Mouse (Mus musculus) kidney, postnatal 25 days (tissue): Measurements from ENCODE around the gene Gtf2ird1.
"Not testable (repeated sequence)": the region's sequence is repeated elsewhere in the genome, so short reads cannot be mapped to it uniquely, and the experiment has no call there.

Experiments
- DNase-seq, 2 experiments: peaks; one replicate each; pipeline ENCODE4 v3.0.0; 2021; ENCODE audit warnings: mixed read lengths in 2 of 2

Gene Gtf2ird1

DNA sequence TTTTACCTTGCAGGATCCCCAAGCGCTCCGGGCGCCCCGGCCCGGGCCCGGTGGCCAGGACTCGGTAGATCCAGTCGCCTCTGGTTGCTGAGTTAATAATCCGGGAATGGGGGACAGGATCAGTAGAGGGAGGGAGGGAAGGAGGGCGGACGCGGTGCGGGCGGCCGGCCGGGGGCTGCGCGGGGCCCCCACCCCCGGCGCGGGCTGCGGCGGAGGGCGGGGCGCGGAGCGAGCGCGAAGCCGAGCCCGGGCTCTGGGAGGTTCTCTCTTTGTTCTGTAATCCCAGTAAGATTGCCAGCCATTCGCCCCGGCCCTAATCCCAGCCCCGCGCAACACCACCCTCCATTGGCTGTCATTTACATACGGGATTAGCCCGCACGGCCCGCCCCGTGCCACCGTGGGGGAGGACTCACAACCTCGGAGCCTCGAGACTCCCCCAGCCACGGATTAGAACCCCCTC, at the start of gene Gtf2ird1:
Gtf2ird1 (minus strand) TSS at position 214 of the 460 bp plus-strand sequence.
- DNase-seq: peak; percentile 82 to 93

DNA sequence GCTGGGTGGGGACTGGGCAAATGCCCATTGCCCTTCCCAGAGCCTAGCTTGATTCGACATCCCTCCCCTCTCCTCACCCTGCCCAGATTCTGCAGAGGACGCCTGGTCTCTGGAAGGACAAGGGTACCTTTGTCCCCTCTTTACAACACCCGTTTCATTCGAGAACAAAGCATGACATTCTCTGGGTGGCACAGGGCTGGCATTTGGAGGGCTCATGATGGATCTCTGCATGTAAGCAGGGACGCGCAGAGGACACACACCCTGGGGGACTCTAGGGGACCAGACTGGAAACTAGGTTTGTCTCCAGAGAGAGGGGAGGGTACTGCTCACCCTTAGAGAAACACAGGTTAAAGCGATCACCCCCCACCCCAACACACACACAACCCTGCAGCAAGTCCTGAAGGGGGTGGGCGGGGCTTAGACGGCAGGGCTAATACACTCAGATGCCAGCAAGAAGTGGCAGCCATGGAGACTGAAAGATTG, 49.3 kb upstream of the Gtf2ird1 start:
- DNase-seq: no peak

DNA sequence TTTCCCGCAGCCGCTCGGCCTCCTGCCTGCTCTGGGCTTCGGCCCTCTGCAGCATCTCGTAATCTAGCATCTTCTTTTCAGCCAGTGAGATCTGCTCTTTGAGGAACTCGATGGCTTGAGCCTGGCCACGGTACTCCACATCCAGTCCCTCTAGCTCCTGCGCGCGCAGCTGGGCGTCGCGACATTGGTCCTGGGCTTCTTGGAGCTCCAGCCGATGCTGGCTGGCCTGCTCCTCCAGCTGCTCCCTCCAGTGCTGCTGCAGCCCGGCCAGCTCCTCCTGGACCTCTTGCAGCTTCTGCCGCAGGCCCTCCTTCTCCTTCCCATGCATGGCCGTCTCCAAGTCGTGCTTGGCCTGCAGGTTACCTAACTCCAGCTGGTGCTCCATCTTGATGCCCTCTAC, 46.1 kb upstream of the Gtf2ird1 start:
- peak in 1 of 2 experiments; percentile 37 for DNase-seq

DNA sequence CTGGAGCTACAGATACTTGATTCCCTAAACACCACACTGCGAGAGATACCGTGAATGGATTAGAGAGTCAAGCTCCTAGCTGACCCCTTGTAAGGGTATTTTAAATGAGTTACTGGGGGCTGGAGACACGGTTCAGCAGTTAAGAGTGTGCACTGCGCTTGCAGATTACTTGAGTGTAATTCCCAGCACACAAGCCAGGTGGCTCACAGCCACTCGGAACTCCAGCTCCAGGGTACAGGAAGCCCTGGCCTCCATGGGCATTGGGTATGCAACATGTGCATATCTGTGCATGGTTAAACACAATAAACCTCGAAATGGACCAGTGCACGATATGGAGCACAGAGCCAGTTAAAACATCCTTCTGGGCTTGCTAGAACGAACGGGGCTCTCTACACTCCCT, 44.9 kb upstream of the Gtf2ird1 start:
- peak; percentile 37 to 47 for DNase-seq

DNA sequence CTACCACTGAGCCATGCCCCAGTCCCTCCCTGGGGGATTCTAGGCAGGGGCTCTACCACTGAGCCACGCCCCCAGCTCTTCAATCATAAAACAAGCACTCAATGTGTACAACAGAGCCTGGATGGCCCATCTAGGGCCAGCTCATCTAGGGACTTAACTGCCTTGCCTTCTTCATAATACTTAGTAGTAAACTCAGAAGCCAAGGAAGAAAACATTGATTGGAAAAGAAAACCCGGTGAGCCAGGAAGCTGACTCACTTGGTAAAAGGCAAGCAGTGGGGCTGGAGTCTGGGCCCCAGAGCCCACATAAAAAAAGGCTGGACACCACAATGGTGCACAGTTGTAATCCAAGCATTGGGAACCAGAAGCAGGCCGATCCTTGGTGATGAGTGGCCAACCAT, 44.2 kb upstream of the Gtf2ird1 start:
- peak in 1 of 2 experiments; percentile 17 for DNase-seq

DNA sequence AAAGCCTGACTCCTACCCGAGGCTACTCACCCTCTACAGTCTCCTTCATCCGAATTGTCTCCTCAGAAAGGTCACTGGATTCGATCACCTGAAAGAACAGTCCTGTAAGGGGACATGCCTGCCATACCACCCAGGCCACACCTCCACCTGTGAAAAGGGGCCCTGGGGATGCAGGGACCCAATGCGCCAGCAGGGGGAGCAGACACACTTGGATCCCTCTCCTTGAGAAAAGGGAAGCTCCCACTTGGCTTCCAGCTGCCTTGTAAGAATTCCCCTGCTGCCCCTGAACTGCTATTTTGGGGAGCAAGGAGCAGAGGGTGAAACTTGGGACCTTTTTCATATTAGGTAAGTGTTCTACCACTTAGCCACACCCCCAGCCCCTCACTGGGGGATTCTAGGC, 43.5 kb upstream of the Gtf2ird1 start:
- peak; percentile 74 for DNase-seq

GRCm38 (mm10) chr5:134497026-134497425, 40.5 kb upstream of the Gtf2ird1 start:
- DNase-seq: peak in 1 of 2 experiments; percentile 26

DNA sequence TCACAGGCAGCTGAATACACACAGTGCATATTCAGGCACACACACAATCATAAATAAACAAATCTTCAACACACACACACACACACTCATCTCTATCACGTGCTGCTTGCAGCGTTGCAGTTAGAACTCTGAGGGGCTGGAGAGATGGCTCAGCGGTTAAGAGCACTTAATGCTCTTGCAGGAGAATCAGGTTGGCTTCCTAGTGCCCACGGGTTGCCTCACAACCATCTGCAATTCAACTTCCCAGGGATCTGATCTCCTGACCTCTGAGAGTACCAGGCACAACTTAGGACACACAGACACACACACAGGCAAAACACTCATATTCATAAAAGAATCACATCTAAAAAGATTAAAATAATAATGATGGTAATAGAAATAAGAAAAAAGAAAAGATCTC, 39.3 kb upstream of the Gtf2ird1 start:
- DNase-seq: no peak

GRCm38 (mm10) chr5:134494142-134494541, 37.6 kb upstream of the Gtf2ird1 start:
- DNase-seq: peak; percentile 89 to 96

- peak in 1 of 2 experiments; percentile 14 for DNase-seq
These were observed 36.4 kb upstream of the Gtf2ird1 start for GRCm38 (mm10) chr5:134492956-134493355.

GRCm38 (mm10) chr5:134491712-134492417, 35.3 kb upstream of the Gtf2ird1 start:
- peak; percentile 87 to 90 for DNase-seq

- no peak for DNase-seq
These were observed 34.7 kb upstream of the Gtf2ird1 start for GRCm38 (mm10) chr5:134491206-134491605.

GRCm38 (mm10) chr5:134490465-134490864, 33.9 kb upstream of the Gtf2ird1 start:
- peak; percentile 30 to 54 for DNase-seq

GRCm38 (mm10) chr5:134489583-134489982, 33.1 kb upstream of the Gtf2ird1 start:
- DNase-seq: peak; percentile 42 to 49

GRCm38 (mm10) chr5:134488596-134488995, 32.1 kb upstream of the Gtf2ird1 start:
- DNase-seq: peak in 1 of 2 experiments; percentile 15

GRCm38 (mm10) chr5:134488042-134488441, 31.5 kb upstream of the Gtf2ird1 start:
- peak in 1 of 2 experiments; percentile 35 for DNase-seq

DNA sequence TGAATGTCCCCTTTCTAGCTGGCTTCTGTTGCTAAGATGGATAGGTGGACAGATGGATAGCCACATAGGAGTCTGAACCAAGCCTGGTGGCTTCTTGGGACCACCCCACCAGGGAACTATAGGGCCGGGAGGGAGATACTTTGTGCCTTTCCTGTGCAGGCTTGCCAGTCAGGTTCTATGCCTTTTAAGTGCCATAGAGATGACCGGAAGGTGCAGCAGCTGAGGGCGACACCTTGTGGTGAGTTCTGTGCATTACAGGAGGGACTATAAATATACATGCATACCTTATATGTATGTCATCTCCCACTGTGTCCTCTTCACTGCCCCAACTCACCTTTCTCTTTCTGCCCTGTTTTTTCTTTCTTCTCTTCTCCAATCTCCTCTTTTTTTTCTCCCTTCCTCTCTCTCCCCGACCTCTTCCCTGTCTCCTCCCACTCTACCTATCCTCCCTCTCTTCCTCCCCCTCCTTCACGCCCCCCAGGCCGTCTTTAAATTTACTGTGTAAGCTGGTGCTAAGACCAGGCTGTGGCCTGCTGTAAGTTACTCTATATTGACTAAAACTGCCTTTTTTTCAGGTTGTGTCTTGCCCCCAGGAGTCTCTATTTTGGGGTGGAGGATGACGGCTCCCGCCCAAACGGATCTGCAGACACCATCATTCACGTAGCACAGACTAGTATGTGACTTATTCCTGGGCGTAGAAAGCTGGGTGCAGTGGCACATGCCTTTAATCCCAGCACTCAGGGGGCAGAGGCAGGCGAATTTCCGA, 29.6 kb upstream of the Gtf2ird1 start:
- peak; percentile 66 to 75 for DNase-seq

DNA sequence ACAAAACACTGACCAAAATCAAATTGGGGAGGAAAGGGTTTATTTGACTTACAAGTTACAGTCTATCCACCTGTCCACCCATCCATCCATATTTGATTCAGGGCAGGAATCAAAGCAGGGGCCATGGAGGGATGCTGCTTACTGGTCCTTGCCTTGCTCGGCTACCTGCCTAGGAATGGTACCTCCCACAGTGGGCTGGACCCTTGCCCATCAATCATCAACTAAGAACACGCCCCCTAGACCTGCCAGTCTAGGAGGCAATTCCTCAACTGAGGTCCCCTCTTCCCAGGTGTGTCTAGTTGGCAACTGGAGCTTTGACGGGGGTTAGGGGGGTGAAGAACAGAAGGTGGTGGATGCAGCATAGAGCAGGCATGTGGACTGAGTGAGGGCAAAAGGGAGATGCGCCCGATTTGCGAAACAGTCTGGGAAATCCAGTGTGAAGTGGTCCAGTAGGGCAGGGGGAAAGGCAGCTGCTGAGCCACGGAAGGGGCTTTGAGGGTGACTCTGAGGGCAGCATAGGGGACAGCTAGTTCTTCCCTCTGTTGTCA, 28.7 kb upstream of the Gtf2ird1 start:
- peak in 1 of 2 experiments; percentile 31 for DNase-seq

GRCm38 (mm10) chr5:134483291-134483690, 26.8 kb upstream of the Gtf2ird1 start:
- peak in 1 of 2 experiments; percentile 26 for DNase-seq

DNA sequence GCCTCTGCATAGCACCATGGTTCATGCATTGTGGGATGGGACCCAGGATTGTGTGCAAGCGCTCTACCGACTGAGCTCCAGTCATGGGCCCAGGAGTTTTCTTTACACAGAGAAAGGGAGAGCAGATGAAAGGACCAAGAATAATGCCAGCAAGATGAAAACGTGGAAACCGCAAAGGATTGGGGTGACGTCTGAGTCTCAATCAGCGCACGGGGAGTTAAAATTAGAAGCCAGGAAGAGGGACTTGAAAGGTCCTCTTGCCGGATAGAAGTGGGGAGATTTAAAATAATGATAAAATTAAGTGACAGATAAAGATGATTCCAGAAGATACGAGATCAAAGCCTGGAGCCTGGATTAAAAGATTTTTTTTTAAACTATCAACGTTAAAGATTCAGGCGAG, 25.8 kb upstream of the Gtf2ird1 start:
- no peak for DNase-seq

GRCm38 (mm10) chr5:134478886-134479285, 22.4 kb upstream of the Gtf2ird1 start:
- not testable (repeated sequence) for DNase-seq

GRCm38 (mm10) chr5:134475686-134476085, 19.2 kb upstream of the Gtf2ird1 start:
- DNase-seq: not testable (repeated sequence)

GRCm38 (mm10) chr5:134475006-134475605, 18.6 kb upstream of the Gtf2ird1 start:
- no peak for DNase-seq
